Mouse (Mus musculus) c-Kit-positive CD71-negative TER-119-negative erythroid progenitor cells, embryonic 14.5 days (primary cell): ENCODE results near the gene AC109138.7.
A peak's percentile ranks its signal among the peaks of the same experiment; 100 is the strongest.

Experiments used
- DNase-seq: peaks from one replicate; pipeline ENCODE4 v3.0.0-alpha.2; 2013; ENCODE audit warnings: low read depth

AC109138.7 gene

GRCm38 (mm10) chr19:4255583-4256162, 41.5 kb downstream of the AC109138.7 start:
- no peak for DNase-seq

DNA sequence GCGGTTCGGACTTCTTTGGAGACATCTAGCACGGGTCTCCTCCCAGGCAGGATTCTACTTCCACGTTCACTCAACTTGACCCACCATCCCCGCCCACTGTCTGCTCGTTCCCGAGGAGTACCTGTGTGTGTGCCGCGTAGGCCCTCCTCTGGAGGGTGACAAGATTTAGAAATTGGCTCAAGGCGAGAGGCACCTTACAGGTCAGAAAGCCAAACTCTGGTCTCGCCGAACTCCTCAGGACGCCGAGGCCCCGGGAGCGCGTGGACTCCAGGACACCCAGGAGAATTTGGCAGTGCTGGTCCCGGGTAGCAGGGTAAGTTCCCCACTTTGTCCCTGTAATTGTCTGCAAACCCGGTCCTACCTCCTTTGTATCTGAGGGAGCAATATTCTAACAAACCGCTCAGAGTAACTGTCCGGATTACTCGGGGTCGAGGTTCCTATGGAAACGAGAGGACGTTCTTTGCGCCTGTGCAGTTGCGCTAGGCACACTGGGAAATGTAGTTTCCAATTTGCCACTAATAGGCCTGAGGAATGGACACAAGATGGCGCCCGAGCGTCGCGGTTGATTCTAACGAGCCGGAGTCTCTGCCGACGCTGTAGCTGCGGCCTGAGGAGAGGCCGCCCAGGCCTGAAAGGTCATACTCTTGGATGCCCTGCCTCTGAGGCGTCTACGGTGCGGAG, 43.2 kb downstream of the AC109138.7 start:
- DNase-seq, result peak; percentile 98

GRCm38 (mm10) chr19:4257897-4258252, 43.7 kb downstream of the AC109138.7 start:
- no peak for DNase-seq

DNA sequence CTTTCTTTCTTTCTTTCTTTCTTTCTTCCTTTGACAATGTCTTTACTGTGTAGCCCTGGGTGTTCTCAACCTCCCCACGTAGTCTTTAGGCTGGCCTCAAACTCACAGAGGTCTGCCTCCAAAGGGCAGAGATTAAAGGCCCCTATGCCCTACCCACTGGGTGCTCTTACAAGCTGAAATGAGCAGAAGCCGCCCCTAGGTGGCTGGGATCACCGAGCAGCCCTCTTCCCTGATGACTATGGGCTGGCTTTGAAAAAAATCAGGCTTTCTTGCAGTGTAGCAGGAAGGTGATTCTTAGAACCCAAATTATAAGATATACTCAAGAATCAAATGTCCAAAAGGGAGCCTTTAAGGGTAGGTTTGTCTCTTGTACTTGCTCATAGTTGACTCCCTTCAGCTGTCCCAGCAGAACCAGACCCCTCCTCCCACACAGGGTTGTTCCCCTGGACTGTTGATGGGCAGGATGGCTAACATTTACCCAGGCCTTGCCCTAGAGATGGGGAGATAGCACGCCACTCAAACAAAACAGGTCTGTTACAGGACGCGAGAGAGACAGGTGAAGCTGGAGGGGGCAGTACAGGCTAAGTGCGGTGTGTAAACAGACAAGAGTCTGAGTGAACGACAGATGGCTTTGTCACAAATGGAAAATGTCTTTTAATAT, 47.0 kb downstream of the AC109138.7 start:
- DNase-seq, result no peak

GRCm38 (mm10) chr19:4262756-4263155, 48.6 kb downstream of the AC109138.7 start:
- no peak for DNase-seq

DNA sequence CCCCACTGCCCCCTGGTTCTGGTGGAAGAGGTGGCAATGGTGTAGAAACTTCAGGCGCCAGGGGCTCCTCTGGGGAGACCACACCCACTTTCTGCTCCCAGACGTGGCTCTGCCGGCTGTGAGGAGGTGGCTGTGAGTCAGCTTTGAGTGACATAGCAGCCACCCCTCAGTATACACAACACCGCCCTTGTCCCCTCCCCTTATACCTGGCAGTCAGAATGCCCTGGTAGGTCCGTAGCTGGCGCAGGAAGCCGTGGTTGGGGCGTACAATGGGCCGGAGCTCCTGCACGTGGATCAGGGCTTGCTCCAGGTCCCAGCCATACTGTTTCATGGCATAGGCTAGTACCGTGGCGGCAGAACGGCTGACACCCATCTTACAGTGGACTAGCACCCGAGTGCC, 49.5 kb downstream of the AC109138.7 start:
- DNase-seq, result no peak

- DNase-seq, result no peak
These were observed 50.1 kb downstream of the AC109138.7 start for GRCm38 (mm10) chr19:4264171-4264780.

- no peak for DNase-seq
These were observed 51.8 kb downstream of the AC109138.7 start for GRCm38 (mm10) chr19:4265956-4266355.

DNA sequence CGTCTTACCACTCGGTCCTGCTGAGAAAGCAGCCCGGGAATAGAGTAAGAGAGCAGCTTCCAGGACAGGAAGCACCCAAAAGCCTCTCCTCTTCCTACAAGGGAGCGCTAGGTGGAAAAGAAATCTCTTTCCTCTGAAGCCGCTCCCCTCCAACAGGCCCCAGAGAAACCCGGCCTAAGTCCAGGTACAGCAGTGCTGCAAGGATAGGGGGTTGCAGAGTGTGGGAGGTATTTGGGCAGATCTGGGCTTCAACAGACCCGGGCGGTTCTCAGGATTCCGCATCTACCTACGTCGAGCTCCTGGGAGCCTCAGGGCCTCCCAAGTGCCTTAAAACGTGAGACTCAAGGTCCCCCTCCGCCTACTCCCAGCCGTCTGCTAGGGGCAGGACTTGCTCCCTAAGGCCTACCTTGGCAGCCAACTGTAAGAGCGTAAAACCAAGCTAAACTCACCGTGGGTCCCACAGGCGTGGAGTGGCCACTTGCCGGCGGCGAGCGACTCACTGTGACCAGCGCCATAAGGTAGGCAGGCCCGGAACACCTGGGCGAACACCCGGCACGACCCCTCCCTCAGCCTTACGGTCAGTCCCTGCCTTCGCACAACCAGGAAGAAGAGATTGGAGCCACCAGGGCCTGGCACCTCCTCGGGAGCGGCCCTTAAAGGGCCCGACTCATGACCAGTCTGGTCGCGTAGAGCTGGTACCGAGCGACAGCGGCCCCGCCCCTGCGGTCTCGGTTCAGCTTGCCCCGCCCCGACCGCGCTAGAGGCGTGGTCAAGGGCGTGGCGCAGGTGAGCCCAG, 54.6 kb downstream of the AC109138.7 start, which contains the start of gene Ssh3:
Gene Ssh3, minus strand, starts transcription at position 615 of the 796 bp plus-strand sequence.
- no peak for DNase-seq

DNA sequence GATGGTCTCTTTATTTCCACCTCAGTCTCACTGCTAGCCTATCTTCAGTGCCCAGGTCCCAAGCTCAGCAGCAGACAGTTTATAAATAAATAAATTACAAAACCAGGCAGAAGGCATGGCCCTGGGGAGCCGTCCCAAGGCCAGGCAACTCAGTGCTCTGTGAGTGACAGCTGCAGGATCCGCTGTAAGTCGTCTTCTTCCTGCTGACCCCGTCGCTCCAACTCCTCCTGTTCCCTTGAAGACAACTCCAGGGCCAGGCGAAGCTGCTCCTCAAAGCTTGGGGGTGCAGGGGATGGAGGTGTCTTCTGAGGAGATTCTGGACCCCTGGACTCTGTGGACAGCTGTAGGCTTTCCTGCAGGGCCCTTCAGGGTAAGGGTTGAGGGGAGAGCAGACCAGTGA, 56.0 kb downstream of the AC109138.7 start:
- DNase-seq, result no peak

DNA sequence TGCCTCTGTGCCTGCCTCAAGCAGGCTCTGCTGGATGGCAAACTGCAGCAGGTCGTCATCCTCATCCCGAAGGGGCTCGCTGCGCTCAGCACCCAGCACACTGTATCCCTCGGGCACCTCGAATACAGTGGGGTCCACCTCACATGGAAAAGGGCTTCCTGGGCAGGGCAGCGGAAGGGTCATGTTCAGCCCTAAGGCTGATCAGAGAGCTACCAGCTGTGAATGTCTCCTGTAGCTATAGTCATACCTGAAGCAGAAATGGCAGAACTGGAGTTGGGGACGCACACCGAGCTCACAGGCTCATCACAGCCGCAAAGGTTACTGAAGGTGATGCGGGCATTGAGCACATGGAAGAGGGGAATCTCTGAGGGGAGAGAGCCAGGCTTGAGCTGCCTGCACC, 56.8 kb downstream of the AC109138.7 start:
- no peak for DNase-seq

GRCm38 (mm10) chr19:4279487-4279886, 65.3 kb downstream of the AC109138.7 start:
- no peak for DNase-seq

DNA sequence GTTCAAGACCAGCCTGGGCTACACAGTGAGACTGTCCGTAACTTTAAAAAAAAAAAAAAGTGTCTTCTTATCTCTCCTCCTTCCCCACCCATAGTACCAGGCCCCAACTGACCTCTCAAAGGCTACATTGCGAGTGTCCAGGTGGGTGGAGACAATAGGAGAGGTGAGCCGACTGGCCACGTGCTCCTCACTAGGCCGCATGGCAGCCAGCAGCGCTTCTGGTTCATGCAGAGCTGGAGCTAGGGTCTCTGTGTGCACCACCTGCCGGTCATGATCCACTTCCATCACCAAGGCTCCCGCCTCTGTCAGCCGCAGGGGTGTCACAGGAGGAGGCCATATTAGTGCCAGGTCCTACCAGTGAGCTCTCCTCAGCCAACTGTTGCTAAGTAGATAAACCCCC, 66.3 kb downstream of the AC109138.7 start:
- DNase-seq, result no peak
